Mouse (Mus musculus): ENCODE measurements around the gene Gm45234.
"Not testable (repeated sequence)": the region's sequence is repeated elsewhere in the genome, so short reads cannot be mapped to it uniquely, and the experiment has no call there.

Gm45234 gene

DNA sequence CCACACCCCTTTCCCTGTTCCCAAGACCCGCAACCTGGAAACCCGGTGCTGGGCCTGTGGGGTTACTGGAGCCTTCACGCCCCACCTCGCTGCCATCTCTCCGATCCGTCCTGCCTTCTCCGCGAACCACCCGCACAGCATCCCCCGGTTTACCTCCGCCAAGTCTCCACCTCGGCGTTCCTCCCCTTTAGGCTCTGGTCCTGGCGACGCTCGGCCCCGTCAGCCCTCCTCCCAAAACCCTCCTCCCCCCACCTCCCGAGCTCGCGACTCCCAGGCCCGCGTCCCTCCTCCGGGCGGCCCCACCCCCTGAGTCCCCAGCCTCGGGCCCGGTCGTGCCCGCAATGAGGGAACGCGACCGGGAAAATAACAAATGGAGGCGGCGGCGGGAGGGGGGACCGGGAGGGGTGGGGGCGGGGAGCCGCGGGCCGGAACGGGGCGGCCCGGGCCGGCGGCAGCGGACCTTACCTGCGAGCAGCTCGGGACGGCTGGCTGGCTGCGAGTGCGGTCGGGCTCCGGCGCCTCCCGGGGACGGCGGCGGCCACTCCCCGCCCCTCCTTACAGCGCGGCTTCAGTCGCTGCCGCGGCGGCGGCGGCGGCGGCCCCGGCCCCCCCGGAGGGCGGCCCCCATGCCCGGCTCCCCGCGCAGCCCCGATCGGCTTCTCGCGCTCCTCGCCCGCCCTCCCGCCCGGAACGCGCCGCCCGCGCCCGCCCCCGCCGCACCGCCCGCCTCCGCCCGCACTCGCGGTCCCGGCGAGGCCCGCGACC is at the start of gene Gm45234, which contains the start of gene Atn1:
Gene Gm45234 (minus strand): TSS at position 191 of the 765 bp plus-strand sequence.
Gene Atn1 (minus strand): TSS at position 694 of the 765 bp plus-strand sequence.
- DNase-seq = peak; percentile 81 to 88

DNA sequence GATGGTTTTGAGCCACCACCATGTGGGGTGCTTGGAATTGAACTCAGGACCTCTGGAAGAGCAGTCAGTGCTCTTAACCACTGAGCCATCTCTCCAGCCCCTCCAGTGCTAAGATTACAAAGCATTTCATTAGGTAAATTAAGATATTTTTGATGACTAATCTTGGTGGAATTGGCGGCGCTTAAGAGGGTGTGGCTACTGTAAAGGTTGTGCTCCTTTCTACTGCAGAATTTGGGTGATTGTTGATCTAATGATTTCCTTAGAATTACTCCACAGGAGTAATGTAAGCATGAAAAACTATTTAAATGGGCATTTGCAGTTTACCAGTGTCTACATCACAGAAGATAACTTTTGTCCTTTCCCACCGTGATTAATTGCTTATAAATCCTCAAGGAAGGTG is 48.5 kb upstream of the Gm45234 start:
- DNase-seq = no peak

GRCm38 (mm10) chr6:124803691-124804090 is 47.9 kb upstream of the Gm45234 start:
- not testable (repeated sequence) for DNase-seq

DNA sequence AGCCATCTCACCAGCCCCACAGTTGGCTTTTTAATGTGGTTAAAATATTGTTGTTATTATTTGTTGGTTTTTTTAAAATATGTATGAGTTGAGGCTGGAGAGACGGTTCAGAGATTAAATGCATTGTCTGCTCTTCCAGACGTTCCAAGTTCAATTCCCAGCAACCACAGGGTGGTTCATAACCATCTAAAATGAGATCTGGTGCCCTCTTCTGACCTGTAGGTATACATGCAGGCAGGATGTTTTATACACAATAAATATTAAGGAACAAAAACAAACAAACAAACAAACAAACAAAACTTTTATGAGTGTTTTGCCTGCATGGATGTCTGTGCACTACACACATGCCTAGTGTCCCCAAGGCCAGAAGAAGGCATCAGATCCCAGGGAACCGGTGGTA is 47.2 kb upstream of the Gm45234 start:
- DNase-seq = no peak

- not testable (repeated sequence) for DNase-seq
Measured at GRCm38 (mm10) chr6:124802400-124802799, 46.6 kb upstream of the Gm45234 start.

DNA sequence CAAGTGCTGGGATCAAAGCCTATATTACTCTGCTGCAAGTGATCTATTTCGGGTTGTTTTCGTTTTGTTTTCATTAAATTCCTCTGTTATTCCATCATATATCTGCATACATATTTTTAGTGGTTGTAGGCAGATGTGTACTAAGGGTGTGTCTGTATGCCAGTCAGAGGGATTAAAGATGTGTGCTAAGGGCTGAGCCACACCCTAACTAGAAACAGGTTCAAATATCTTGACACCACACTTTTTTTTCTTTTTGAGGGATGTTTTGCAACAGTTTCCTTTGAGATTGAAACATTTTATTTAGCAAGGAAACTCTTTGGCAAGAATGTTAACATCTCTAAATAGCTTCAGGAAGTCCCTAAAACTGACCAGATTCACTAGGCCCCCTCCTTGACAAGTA is 40.4 kb upstream of the Gm45234 start:
- no peak for DNase-seq

GRCm38 (mm10) chr6:124795781-124796180 is 40.0 kb upstream of the Gm45234 start:
- DNase-seq = no peak

DNA sequence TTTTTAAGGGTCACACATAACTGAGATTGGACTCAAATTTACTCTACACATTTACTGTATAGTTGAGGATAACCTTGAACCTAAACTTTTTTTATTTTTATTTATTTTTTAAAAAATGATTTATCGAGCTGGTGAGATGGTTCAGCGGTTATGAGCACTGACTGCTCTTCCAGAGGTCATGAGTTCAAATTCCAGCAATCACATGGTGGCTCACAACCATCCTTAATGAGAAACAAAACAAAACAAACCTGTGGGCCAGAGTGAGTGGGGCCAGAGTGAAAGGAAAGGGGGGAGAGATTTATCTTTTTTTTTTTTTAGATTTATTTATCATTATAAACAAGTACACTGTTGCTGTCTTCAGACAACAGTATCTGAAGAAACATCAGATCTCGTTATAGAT is 36.1 kb upstream of the Gm45234 start:
- DNase-seq = no peak

GRCm38 (mm10) chr6:124790121-124790520 is 34.3 kb upstream of the Gm45234 start:
- DNase-seq = no peak

- no peak for DNase-seq
Measured at GRCm38 (mm10) chr6:124789519-124789918, 33.7 kb upstream of the Gm45234 start.

DNA sequence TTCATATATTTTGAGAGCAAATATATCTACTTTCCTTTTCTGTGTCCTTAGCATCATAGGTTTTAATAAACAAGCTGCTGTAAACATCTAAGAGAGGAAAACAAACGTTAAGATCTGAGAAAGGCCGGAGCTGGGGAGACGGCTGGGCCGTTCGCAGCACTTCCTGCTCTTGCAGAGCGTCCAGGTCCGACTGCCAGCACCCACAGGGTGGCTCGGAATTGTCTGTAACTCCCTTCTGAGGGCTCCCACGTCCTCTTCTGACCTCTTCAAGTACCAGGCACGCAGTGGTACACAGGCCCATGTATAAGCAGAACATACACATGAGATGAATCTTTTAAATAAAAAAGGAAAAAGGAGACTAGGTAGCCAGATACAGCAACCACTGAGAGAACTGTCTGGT is 31.9 kb upstream of the Gm45234 start:
- DNase-seq = no peak

GRCm38 (mm10) chr6:124786756-124787420 is 31.1 kb upstream of the Gm45234 start:
- DNase-seq = no peak

GRCm38 (mm10) chr6:124782436-124782835 is 26.6 kb upstream of the Gm45234 start:
- peak; percentile 57 to 73 for DNase-seq

GRCm38 (mm10) chr6:124780917-124781316 is 25.1 kb upstream of the Gm45234 start:
- DNase-seq = no peak

- DNase-seq = peak; percentile 67 to 81
Measured at GRCm38 (mm10) chr6:124779984-124780416, 24.2 kb upstream of the Gm45234 start.

DNA sequence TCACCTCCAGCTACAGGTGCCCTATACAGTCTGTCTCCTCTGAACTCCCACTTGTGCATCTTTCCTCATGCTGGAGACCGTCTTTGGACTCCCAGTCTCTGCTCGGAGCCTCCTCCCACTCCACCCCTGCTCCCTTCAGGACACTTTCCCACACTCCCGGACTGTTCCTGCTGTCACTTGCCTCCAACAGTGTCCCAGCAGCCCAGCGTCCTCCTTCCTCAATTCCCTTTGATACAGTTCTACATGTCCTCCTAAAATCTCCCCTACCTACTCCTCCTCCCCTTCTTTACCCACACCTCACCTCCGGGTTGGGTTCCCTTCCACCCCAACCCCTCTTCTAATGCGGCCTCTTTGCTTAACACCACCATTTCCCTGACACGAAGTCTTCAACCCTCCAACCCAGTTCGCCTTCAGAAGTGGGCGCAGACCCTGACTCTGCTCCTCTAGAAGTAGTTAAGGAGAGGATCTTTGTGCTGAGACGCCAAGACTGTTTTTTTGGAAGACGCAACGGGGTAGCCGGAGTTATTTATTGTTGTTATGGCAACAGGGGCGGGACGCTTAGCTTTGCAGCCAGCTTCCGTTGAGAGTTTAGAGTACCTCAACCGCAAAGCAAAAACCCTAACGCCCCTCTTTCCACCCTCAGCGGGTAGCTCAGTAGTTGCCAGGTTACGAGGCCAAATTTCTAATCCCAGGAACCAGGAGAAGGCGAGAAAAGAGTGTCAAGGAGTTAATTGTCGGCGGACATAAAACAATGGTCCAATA is 23.6 kb upstream of the Gm45234 start, which contains the start of gene Lrrc23:
Gene Lrrc23 (minus strand): TSS at position 506 of the 762 bp plus-strand sequence.
- peak; percentile 47 to 58 for DNase-seq

- DNase-seq = no peak
Measured at GRCm38 (mm10) chr6:124770511-124770910, 14.7 kb upstream of the Gm45234 start.

- DNase-seq = no peak
Measured at GRCm38 (mm10) chr6:124770013-124770412, 14.2 kb upstream of the Gm45234 start.

DNA sequence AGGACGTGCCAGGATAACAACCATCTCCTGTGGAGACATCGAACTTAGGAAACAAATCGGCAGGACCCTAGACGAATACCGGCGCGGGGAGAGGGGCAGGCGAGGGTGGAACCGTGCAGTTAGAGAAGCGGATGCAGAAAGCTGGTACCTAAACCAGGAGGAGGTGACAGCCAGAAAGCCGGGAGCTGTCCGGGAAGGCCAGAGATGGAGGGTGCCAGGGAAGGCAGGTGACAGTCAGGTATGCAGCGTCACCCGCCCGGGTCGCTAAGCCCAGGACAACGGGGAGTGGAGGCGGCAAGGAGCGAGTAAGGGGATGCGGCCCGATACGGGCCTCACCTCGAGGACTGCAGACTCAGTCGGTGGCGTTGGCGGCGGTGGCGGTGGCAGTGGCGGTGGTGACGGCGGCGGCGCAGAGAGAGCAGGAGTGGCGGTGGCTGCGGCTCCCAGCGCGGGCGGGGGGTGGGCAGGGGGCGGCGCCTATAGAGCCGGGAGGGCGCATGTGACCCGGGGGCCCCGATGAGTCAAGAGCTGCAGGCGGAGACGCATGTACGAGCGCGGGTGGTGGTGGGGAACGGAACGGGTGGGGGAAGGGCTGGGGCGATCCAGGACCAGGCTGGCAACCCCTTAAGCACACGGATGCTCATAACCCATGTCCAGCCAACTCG is 13.4 kb upstream of the Gm45234 start, which contains the start of gene Eno2:
Gene Eno2 (minus strand): TSS at position 573 of the 665 bp plus-strand sequence.
- DNase-seq = peak; percentile 68 to 80

- no peak for DNase-seq
Measured at GRCm38 (mm10) chr6:124768704-124769044, 12.9 kb upstream of the Gm45234 start.

- DNase-seq = peak; percentile 50 to 53
Measured at GRCm38 (mm10) chr6:124767920-124768703, 12.3 kb upstream of the Gm45234 start.

- DNase-seq = no peak
Measured at GRCm38 (mm10) chr6:124767536-124767919, 11.7 kb upstream of the Gm45234 start.
